Mouse (Mus musculus) stomach, embryonic 14.5 days (tissue): ENCODE data around the gene Tctn1. TPM values are rescaled to one million over a fixed set of nuclear protein-coding genes. Genes with fewer than 3 reads are reported as not detected.
"Not testable (repeated sequence)": the region's sequence is repeated elsewhere in the genome, so short reads cannot be mapped to it uniquely, and the experiment has no call there.

Experiments
- ATAC-seq: fragments of 200-750 bp; cut with Nextera tagmentation; 2 replicates; pipeline ENCODE4 v1.8.0; 2017; ENCODE audit warnings: low read depth, moderate TSS enrichment; ENCODE audit not compliant: insufficient number of reproducible peaks, insufficient read depth, low FRiP score
- H3K27ac ChIP-seq: fragments of 300-500 bp; sonication (generic); 2 replicates; pipeline ENCODE4 v1.5.1; 2014; ENCODE audit warnings: mild to moderate bottlenecking, low read length, moderate library complexity, mixed read lengths
- H3K27me3 ChIP-seq: fragments of 300-500 bp; sonication (generic); 2 replicates; pipeline ENCODE4 v1.6.1; 2014; ENCODE audit warnings: low read length, control low read depth, mixed read lengths; ENCODE audit not compliant: control insufficient read depth, insufficient read depth
- H3K36me3 ChIP-seq: fragments of 300-500 bp; sonication (generic); 2 replicates; pipeline ENCODE4 v1.6.1; 2014; ENCODE audit warnings: mild to moderate bottlenecking, control low read depth, low read length, moderate library complexity, mixed read lengths; ENCODE audit not compliant: control insufficient read depth, insufficient read depth
- H3K4me1 ChIP-seq: fragments of 300-500 bp; sonication (generic); 2 replicates; pipeline ENCODE4 v1.6.1; 2014; ENCODE audit warnings: low read length, control low read depth, mixed read lengths; ENCODE audit not compliant: control insufficient read depth, insufficient read depth
- H3K4me2 ChIP-seq: fragments of 300-500 bp; sonication (generic); replicated peaks from 2 replicates; pipeline ENCODE4 v1.6.1; 2014; ENCODE audit warnings: low read depth, low read length, control low read depth
- H3K4me3 ChIP-seq: fragments of 300-500 bp; sonication (generic); 2 replicates; pipeline ENCODE4 v1.5.1; 2014; ENCODE audit warnings: low read depth, low read length, control low read depth
- H3K9ac ChIP-seq: fragments of 300-500 bp; sonication (generic); replicated peaks from 2 replicates; pipeline ENCODE4 v1.6.1; 2014; ENCODE audit warnings: low read depth, mild to moderate bottlenecking, control low read depth, low read length, moderate library complexity, mixed read lengths
- H3K9me3 ChIP-seq: fragments of 300-500 bp; sonication (generic); 2 replicates; pipeline ENCODE4 v1.6.1; 2016; ENCODE audit warnings: low read depth, low read length, control low read depth; ENCODE audit not compliant: control insufficient read depth
- WGBS: fragments of 180-500 bp; shearing (Covaris S2); extraction: QIAGEN DNeasy Blood & Tissue Kit; methylation state at CpG from one replicate; pipeline ENCODE4 v1.1.7; 2014; 5-methylcytosine and 5-hydroxymethylcytosine counted together
- polyA plus RNA-seq: library from polyadenylated mRNA; unstranded; fragments of >200 nt; fragmentation: Nextera tagmentation; extraction: Ambion mirVana; gene quantifications from 2 replicates; pipeline ENCODE4 v1.2.1, GENCODE M21; 2014

Gene Tctn1
- polyA plus RNA-seq, 1 experiment from 2014 or later: 6.5 TPM

- 88% methylated on average over 6 of the region's 6 CpGs for WGBS
- Histone ChIP-seq H3K27ac (no peak overlapping the region), H3K9ac (no peak overlapping the region), H3K4me3 (no peak overlapping the region), H3K27me3 (no peaks in the 10 kb centered on the region), H3K4me1 (peaks cover 11% of the 10 kb centered on the region; the same call in 1 of the 2 replicates), H3K36me3 (no peaks in the 10 kb centered on the region), H3K4me2 (no peak overlapping the region), H3K9me3 (no peaks in the 10 kb centered on the region)
- no peak for ATAC-seq
Measured at GRCm38 (mm10) chr5:122213861-122214260, 50.4 kb downstream of the Tctn1 start.

- H3K4me1 ChIP-seq: peaks cover 13% of the 10 kb centered on the region; the same call in 1 of the 2 replicates
- H3K27ac ChIP-seq, H3K36me3 ChIP-seq, H3K27me3 ChIP-seq, H3K9ac ChIP-seq, H3K9me3 ChIP-seq, H3K4me2 ChIP-seq, ATAC-seq, H3K4me3 ChIP-seq: not testable (repeated sequence)
- WGBS: 94% methylated on average over 1 of the region's 1 CpGs
Measured at GRCm38 (mm10) chr5:122212820-122213219, 51.4 kb downstream of the Tctn1 start.

GRCm38 (mm10) chr5:122212125-122212524, 52.1 kb downstream of the Tctn1 start:
- Histone ChIP-seq H3K27me3 (no peaks in the 10 kb centered on the region), H3K36me3 (no peaks in the 10 kb centered on the region), H3K4me2 (no peak overlapping the region), H3K4me1 (peaks cover 13% of the 10 kb centered on the region; the same call in 1 of the 2 replicates), H3K27ac (no peak overlapping the region), H3K4me3 (no peak overlapping the region), H3K9me3 (no peaks in the 10 kb centered on the region), H3K9ac (no peak overlapping the region)
- no peak for ATAC-seq
- 82% methylated on average over 8 of the region's 8 CpGs for WGBS

- ATAC-seq: no peak
- Histone ChIP-seq H3K36me3 (no peaks in the 10 kb centered on the region), H3K4me2 (no peak overlapping the region), H3K4me1 (peaks cover 13% of the 10 kb centered on the region; the same call in 1 of the 2 replicates), H3K27me3 (no peaks in the 10 kb centered on the region), H3K9me3 (no peaks in the 10 kb centered on the region), H3K27ac (no peak overlapping the region), H3K4me3 (no peak overlapping the region), H3K9ac (no peak overlapping the region)
- 92% methylated on average over 8 of the region's 8 CpGs for WGBS
Measured at GRCm38 (mm10) chr5:122210890-122211289, 53.4 kb downstream of the Tctn1 start.

GRCm38 (mm10) chr5:122209591-122210368, 54.5 kb downstream of the Tctn1 start:
- 4% methylated on average over 21 of the region's 21 CpGs for WGBS

GRCm38 (mm10) chr5:122208909-122209308, 55.4 kb downstream of the Tctn1 start:
- Histone ChIP-seq H3K4me3 (no peak overlapping the region), H3K9ac (no peak overlapping the region), H3K27me3 (no peaks in the 10 kb centered on the region), H3K36me3 (no peaks in the 10 kb centered on the region), H3K27ac (peak overlapping the region; percentile 44; the same call in 1 of the 2 replicates), H3K9me3 (no peaks in the 10 kb centered on the region), H3K4me1 (peaks cover 13% of the 10 kb centered on the region; the same call in 1 of the 2 replicates), H3K4me2 (peak overlapping the region; percentile 64)
- ATAC-seq: no peak
- WGBS: 53% methylated on average over 6 of the region's 6 CpGs

More at GRCm38 (mm10) chr5:122209591-122210368, 54.5 kb downstream of the Tctn1 start:
- Histone ChIP-seq H3K27ac (peak overlapping the region; percentile 44), H3K9ac (peak overlapping the region; percentile 40; the same call in 1 of the 2 replicates), H3K9me3 (no peaks in the 10 kb centered on the region), H3K4me1 (peaks cover 13% of the 10 kb centered on the region; the same call in 1 of the 2 replicates), H3K4me3 (peak overlapping the region; percentile 31), H3K36me3 (no peaks in the 10 kb centered on the region), H3K4me2 (peak overlapping the region; percentile 64), H3K27me3 (no peaks in the 10 kb centered on the region)
- peak; percentile 88 for ATAC-seq

GRCm38 (mm10) chr5:122206475-122206874, 57.8 kb downstream of the Tctn1 start, which contains the start of gene Hvcn1:
TSS of gene Hvcn1 (plus strand) at chr5:122206804.
- H3K27ac ChIP-seq: no peak within 1 kb of the TSS
- H3K4me2 ChIP-seq: no peak within 1 kb of the TSS
- H3K4me1 ChIP-seq: peaks cover 13% of the 10 kb centered on the region; the same call in 1 of the 2 replicates
- H3K4me3 ChIP-seq: no peak within 1 kb of the TSS
- H3K9me3 ChIP-seq: no peaks in the 10 kb centered on the region
- WGBS: 68% methylated on average over 4 of the region's 4 CpGs
- no peak within 1 kb of the TSS for H3K9ac ChIP-seq
- no peak for ATAC-seq
- H3K27me3 ChIP-seq: no peaks in the 10 kb centered on the region
- H3K36me3 ChIP-seq: no peaks in the 10 kb centered on the region

- 80% methylated on average over 2 of the region's 2 CpGs for WGBS
- no peak overlapping the region for H3K4me2 ChIP-seq
Measured at GRCm38 (mm10) chr5:122204180-122204579, 60.1 kb downstream of the Tctn1 start.

More at GRCm38 (mm10) chr5:122204180-122204579, 60.1 kb downstream of the Tctn1 start:
- Histone ChIP-seq H3K4me3 (no peak overlapping the region), H3K9ac (no peak overlapping the region), H3K27me3 (no peaks in the 10 kb centered on the region), H3K4me1 (peaks cover 5% of the 10 kb centered on the region; the same call in 1 of the 2 replicates), H3K27ac (no peak overlapping the region), H3K9me3 (no peaks in the 10 kb centered on the region), H3K36me3 (no peaks in the 10 kb centered on the region)
- no peak for ATAC-seq
